Mouse (Mus musculus) MEL (cell line): ENCODE data around the gene Cdc14b. TPM values are rescaled to one million over a fixed set of nuclear protein-coding genes. Genes with fewer than 3 reads are reported as not detected.
"Not testable (repeated sequence)": the region's sequence is repeated elsewhere in the genome, so short reads cannot be mapped to it uniquely, and the experiment has no call there.

Experiments used
- DNase-seq: peaks from one replicate; pipeline ENCODE4 v3.0.0; 2011; ENCODE audit warnings: low read depth, low spot score
- H3K27ac ChIP-seq: 2 replicates; pipeline ENCODE4 v1.5.1; 2012; ENCODE audit warnings: low read depth, mild to moderate bottlenecking, control low read depth, low read length, moderate library complexity; ENCODE audit not compliant: control insufficient read depth
- H3K27me3 ChIP-seq, 2 experiments: fragments of 150-350 bp in 1 of 2; sonication (generic) in 1 of 2; 2 replicates each; pipeline ENCODE4 v1.6.1; 2012; ENCODE audit warnings: low read length in 2 of 2, mild to moderate bottlenecking in 2 of 2, improper control_type of control experiment in 1 of 2, moderate library complexity in 1 of 2; ENCODE audit not compliant: insufficient read depth in 2 of 2, control insufficient read depth in 1 of 2
- H3K36me3 ChIP-seq, 2 experiments: 2 replicates each; pipeline ENCODE4 v1.6.1; 2012 to 2014; ENCODE audit warnings: low read length in 2 of 2, improper control_type of control experiment in 1 of 2, inconsistent platforms in 1 of 2, mild to moderate bottlenecking in 1 of 2; ENCODE audit not compliant: insufficient read depth in 2 of 2, control insufficient read depth in 1 of 2
- H3K4me1 ChIP-seq, 2 experiments: fragments of 150-350 bp in 1 of 2; sonication (generic) in 1 of 2; 2 replicates each; pipeline ENCODE4 v1.6.1; 2012; ENCODE audit warnings: low read length in 2 of 2, improper control_type of control experiment in 1 of 2, mild to moderate bottlenecking in 1 of 2; ENCODE audit not compliant: insufficient read depth in 2 of 2, control insufficient read depth in 1 of 2
- H3K4me3 ChIP-seq, 2 experiments: fragments of 150-350 bp in 1 of 2; sonication (generic) in 1 of 2; 2 replicates each; pipeline ENCODE4 v1.5.1; 2012; ENCODE audit warnings: low read depth in 2 of 2, low read length in 2 of 2, mild to moderate bottlenecking in 2 of 2, moderate library complexity in 2 of 2, control low read depth in 1 of 2, improper control_type of control experiment in 1 of 2; ENCODE audit not compliant: control insufficient read depth in 1 of 2, insufficient read depth in 1 of 2
- H3K79me2 ChIP-seq: 2 replicates; pipeline ENCODE4 v1.6.1; 2012; ENCODE audit warnings: mild to moderate bottlenecking, low read length, moderate library complexity; ENCODE audit not compliant: control insufficient read depth, poor library complexity, insufficient read depth
- H3K9ac ChIP-seq: 2 replicates; pipeline ENCODE4 v1.6.1; 2012; ENCODE audit warnings: low read depth, mild to moderate bottlenecking, control low read depth, low read length, moderate library complexity; ENCODE audit not compliant: control insufficient read depth, poor library complexity, severe bottlenecking
- H3K9me3 ChIP-seq: fragments of 150-350 bp; sonication (generic); replicated peaks from 2 replicates; pipeline ENCODE4 v1.6.1; 2012; ENCODE audit warnings: mild to moderate bottlenecking, low read length, improper control_type of control experiment, moderate library complexity; ENCODE audit not compliant: insufficient read depth
- CHD1 ChIP-seq: IDR thresholded peaks from 2 replicates; pipeline ENCODE4 v1.6.1; 2012; ENCODE audit warnings: low read depth, mild to moderate bottlenecking, inconsistent platforms, low read length, improper control_type of control experiment
- CHD2 ChIP-seq: IDR thresholded peaks from 2 replicates; pipeline ENCODE4 v1.6.1; 2011; ENCODE audit warnings: low read length, improper control_type of control experiment
- ELF1 ChIP-seq: IDR thresholded peaks from 2 replicates; pipeline ENCODE4 v1.6.1; 2014; ENCODE audit warnings: low read depth, mild to moderate bottlenecking, inconsistent platforms, low read length, improper control_type of control experiment, moderate library complexity
- EP300 ChIP-seq, 2 experiments: IDR thresholded peaks; 2 replicates each; pipeline ENCODE4 v1.6.1; 2011; ENCODE audit warnings: improper control_type of control experiment in 2 of 2, low read length in 2 of 2, low read depth in 1 of 2, mild to moderate bottlenecking in 1 of 2
- GABPA ChIP-seq: IDR thresholded peaks from 2 replicates; pipeline ENCODE4 v1.6.1; 2012; ENCODE audit warnings: low read depth, mild to moderate bottlenecking, inconsistent platforms, low read length, improper control_type of control experiment, moderate library complexity
- HCFC1 ChIP-seq: IDR thresholded peaks from 2 replicates; pipeline ENCODE4 v1.6.1; 2012; ENCODE audit warnings: low read depth, mild to moderate bottlenecking, inconsistent platforms, low read length, improper control_type of control experiment, moderate library complexity
- MEF2A ChIP-seq: IDR thresholded peaks from 2 replicates; pipeline ENCODE4 v1.6.1; 2014; ENCODE audit warnings: low read depth, mild to moderate bottlenecking, inconsistent platforms, low read length, improper control_type of control experiment; ENCODE audit not compliant: poor library complexity, insufficient replicate concordance, severe bottlenecking; ENCODE audit errors: extremely low read depth
- MXI1 ChIP-seq: IDR thresholded peaks from 2 replicates; pipeline ENCODE4 v1.6.1; 2011; ENCODE audit warnings: mild to moderate bottlenecking, low read depth, low read length, improper control_type of control experiment
- MYC ChIP-seq: IDR thresholded peaks from 2 replicates; pipeline ENCODE4 v1.6.1; 2011; ENCODE audit warnings: low read depth, mild to moderate bottlenecking, low read length, improper control_type of control experiment, moderate library complexity
- NELFE ChIP-seq: IDR thresholded peaks from 2 replicates; pipeline ENCODE4 v1.6.1; 2011; ENCODE audit warnings: low read depth, low read length, improper control_type of control experiment
- POLR2AphosphoS2 ChIP-seq: IDR thresholded peaks from 2 replicates; pipeline ENCODE4 v1.6.1; 2011; ENCODE audit warnings: low read length, improper control_type of control experiment
- POLR2AphosphoS5 ChIP-seq: IDR thresholded peaks from 2 replicates; pipeline ENCODE4 v1.6.1; 2012; ENCODE audit warnings: low read depth, borderline replicate concordance, mild to moderate bottlenecking, inconsistent platforms, low read length, moderate library complexity, mixed read lengths
- SIN3A ChIP-seq: IDR thresholded peaks from 2 replicates; pipeline ENCODE4 v1.6.1; 2012; ENCODE audit warnings: low read length, improper control_type of control experiment, inconsistent platforms
- SMC3 ChIP-seq: IDR thresholded peaks from 2 replicates; pipeline ENCODE4 v1.6.1; 2011; ENCODE audit warnings: low read depth, low read length, improper control_type of control experiment
- UBTF ChIP-seq: IDR thresholded peaks from 2 replicates; pipeline ENCODE4 v1.6.1; 2012; ENCODE audit warnings: low read depth, mild to moderate bottlenecking, inconsistent platforms, low read length, improper control_type of control experiment, moderate library complexity, borderline replicate concordance; ENCODE audit not compliant: insufficient read depth
- USF2 ChIP-seq, 2 experiments: IDR thresholded peaks; 2 replicates each; pipeline ENCODE4 v1.6.1; 2011 to 2012; ENCODE audit warnings: improper control_type of control experiment in 2 of 2, low read length in 2 of 2, borderline replicate concordance in 1 of 2, inconsistent platforms in 1 of 2, low read depth in 1 of 2, mild to moderate bottlenecking in 1 of 2; ENCODE audit not compliant: insufficient read depth in 1 of 2
- ZC3H11A ChIP-seq: IDR thresholded peaks from 2 replicates; pipeline ENCODE4 v1.6.1; 2012; ENCODE audit warnings: low read depth, mild to moderate bottlenecking, inconsistent platforms, low read length, improper control_type of control experiment
- ZNF384 ChIP-seq: IDR thresholded peaks from 2 replicates; pipeline ENCODE4 v1.6.1; 2012; ENCODE audit warnings: low read depth, mild to moderate bottlenecking, inconsistent platforms, low read length, improper control_type of control experiment
- polyA plus RNA-seq, 2 experiments: library from polyadenylated mRNA; stranded (reverse) in 1 of 2; unstranded in 1 of 2; fragments of >175 nt in 1 of 2; fragments of >200 nt in 1 of 2; gene quantifications; 2 replicates each; pipeline versions ENCODE4 v1.2.1 to v1.2.4; 2012; ENCODE audit warnings: low replicate concordance in 2 of 2, low read depth in 1 of 2; ENCODE audit not compliant: insufficient read length in 2 of 2, insufficient read depth in 1 of 2, missing spikeins in 1 of 2
- total RNA-seq: library from RNA; depleted of rRNA; stranded (reverse); fragments of 300-350 nt; gene quantifications from 2 replicates; pipeline ENCODE4 v1.2.3, GENCODE M21; 2012

Gene Cdc14b
- total and polyA plus RNA-seq, 3 experiments = 18.7 to 28.3 TPM; not detected in 1

DNA sequence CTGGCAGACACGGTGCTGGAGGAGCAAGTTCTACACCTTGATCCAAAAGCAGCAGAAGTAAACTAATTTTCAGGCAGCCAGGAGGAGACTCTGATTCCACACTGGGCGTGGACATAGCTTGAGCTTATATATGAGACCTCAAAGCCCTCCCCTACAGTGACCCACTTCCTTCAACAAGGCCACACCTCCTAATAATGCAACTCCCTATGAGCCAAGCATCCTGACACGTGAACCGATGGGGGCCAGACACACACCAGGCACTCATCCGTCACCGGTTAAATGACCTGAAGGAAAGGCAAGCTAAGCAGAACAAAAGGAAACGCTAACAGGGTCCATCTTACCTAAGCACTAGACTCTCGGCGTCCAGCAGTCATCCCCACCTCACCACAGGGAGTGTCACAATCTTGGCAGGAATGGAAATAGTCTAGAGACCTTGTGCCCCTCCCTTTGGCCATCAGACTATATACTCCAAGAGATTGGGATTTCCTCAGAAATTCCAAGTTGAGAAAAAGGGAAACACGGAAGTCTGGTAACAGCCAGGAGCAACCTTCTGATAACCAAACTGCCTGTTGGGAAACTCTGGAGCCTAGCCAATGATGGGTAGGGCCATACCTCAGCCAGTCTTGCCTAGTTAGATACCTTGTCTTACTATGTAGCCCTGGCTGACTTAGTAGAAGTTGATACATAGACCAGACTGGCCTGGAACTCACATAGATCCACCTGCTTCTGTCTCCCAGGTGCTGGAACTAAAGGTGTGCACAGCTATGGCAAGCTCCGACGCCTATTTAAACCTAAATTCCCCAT lies 17.9 kb downstream of the Cdc14b start:
- no peak overlapping the region for H3K27ac ChIP-seq
- no peaks in the 10 kb centered on the region for H3K9me3 ChIP-seq
- H3K9ac ChIP-seq = no peak overlapping the region
- TF ChIP-seq POLR2AphosphoS2 (no peak), GABPA (no peak), SIN3A (no peak), MXI1 (no peak), USF2 (IDR thresholded peaks at IDR 0.05; ENCODE audit: borderline replicate concordance in 1 of 2, insufficient read depth in 1 of 2, low read depth in 1 of 2, low read length in 2 of 2) (no peak), CHD1 (no peak), ELF1 (no peak), NELFE (no peak), MYC (no peak), HCFC1 (no peak), ZC3H11A (no peak), UBTF (no peak), MEF2A (no peak), POLR2AphosphoS5 (no peak), SMC3 (no peak), EP300 (IDR thresholded peaks at IDR 0.05; ENCODE audit: low read depth in 1 of 2, low read length in 2 of 2) (no peak), CHD2 (no peak), ZNF384 (no peak)
- TF ChIP-seq, all 39 proteins: peak for 0
- H3K36me3 ChIP-seq = peaks cover 0 to 23% of the 10 kb centered on the region in 2 experiments; a peak in 2 of 4 replicates
- peaks cover 14 to 25% of the 10 kb centered on the region in 2 experiments for H3K4me1 ChIP-seq
- H3K79me2 ChIP-seq = peaks cover 30% of the 10 kb centered on the region
- H3K27me3 ChIP-seq = no peaks in the 10 kb centered on the region
- no peak for DNase-seq
- no peak overlapping the region for H3K4me3 ChIP-seq

DNA sequence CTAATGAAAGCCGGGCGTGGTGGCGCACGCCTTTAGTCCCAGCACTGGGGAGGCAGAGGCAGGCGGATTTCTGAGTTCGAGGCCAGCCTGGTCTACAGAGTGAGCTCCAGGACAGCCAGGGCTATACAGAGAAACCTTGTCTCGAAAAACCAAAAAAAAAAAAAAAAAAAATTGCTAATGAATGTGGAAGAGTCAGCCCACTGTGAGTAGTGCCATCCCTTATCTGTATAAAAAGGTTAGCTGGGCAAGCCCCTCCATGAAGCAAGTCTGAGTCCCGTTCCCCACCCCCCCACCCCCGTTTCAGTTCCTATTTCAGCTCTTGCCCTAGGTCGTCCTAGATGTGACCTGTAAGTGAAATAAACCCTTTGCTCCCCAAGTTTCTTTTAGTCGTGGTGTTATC lies 20.9 kb downstream of the Cdc14b start:
- not testable (repeated sequence) for DNase-seq, H3K9me3 ChIP-seq, H3K27me3 ChIP-seq

More for the DNA sequence above, 20.9 kb downstream of the Cdc14b start:
- Histone ChIP-seq H3K4me1 (peaks cover 21 to 38% of the 10 kb centered on the region in 2 experiments), H3K79me2 (peaks cover 31% of the 10 kb centered on the region), H3K36me3 (peaks cover 0 to 40% of the 10 kb centered on the region in 2 experiments; a peak in 2 of 4 replicates)
- not testable (repeated sequence) for H3K4me3 ChIP-seq, H3K27ac ChIP-seq, H3K9ac ChIP-seq
- peak; percentile 60 for TF ChIP-seq ZNF384
